Mouse (Mus musculus): Measurements from ENCODE around the gene Ptges3.
"Not testable (repeated sequence)": the region's sequence is repeated elsewhere in the genome, so short reads cannot be mapped to it uniquely, and the experiment has no call there.

Ptges3 gene

DNA sequence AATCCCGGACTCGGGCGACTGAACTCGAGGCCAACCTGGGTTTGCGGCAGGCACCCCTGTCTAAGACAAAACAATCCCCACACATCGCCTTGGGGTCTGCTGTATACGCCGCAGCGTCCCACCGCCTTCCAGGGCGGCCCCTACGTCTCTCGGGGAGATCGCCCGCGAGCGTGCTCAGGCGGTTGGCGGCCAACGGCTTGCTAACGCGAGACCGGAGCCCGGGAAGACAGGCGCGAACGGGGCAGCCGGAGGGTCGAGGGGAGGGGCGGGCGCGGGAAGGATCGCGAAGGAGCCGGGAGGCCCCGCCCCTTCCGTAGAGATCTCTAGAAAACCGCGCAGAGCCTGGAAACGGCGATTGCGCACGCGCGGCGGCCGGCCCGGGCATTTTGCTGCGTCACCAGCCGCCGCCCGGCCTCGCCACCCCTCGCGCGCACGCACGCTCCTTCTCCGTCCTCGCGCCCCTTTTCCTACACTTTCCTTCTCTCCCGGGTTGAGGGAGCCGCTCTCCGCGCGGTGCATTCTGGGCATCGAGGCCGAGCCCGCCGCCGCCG is at the start of gene Ptges3:
Gene Ptges3, plus strand, starts transcription at position 354 of the 551 bp plus-strand sequence.
- peak; percentile 100 for DNase-seq

DNA sequence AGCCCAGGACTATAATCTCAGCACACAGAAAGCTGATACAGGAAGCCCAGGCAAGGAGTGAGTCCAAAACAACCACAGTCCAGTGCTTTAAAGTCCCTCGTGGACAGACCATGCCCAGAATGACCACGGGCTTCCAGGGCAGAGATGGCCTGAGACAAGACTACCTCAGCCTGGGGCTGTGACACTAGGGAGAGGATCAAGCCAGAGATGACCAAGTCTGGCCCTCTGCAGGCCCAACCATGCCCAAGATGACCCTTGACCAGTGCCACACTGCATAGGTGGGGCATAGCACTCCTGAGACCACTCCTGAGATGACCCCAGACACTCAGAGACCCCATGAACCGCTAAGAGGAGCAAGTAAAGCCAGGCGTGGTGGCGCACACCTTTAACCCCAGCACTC is 49.0 kb upstream of the Ptges3 start:
- DNase-seq = no peak

DNA sequence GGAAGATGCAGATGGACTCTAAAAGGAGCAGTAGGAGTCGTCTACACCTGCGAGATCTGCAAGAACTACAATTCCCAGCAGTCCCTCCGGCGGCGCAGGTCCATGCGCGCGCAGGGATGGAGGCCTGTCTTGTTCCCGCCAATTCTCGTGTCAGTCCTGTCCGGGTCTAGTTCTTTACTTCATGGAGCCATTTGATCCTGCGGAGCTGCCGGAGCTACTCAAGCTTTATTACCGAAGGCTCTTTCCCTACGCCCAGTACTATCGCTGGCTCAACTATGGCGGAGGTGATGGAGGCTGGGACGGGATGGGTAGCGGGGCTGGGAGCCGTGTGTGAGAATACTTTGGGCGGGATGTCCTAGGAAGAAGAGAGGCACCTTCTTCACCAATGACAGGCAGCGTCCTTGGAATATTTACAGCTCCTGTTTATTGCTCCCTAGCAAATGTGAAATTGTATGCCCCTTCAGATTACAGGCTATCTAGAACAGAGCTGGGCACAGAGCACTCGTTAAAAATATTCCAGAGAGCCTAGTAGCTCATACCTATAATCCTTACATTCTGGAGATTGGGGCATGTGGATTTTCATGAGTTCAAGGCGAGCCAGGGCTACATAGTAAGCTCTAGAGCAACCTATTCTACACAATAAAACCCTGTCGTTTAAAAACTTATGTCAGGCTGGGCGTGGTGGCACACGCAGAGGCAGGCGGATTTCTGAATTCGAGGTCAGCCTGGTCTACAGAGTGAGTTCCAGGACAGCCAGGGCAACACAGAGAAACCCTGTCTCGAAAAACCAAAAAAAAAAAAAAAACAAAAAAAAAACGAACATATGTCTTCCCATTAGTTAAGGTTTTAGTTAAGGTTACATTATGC is 43.5 kb upstream of the Ptges3 start, which contains the start of gene Prim1:
Gene Prim1, plus strand, starts transcription at position 101 of the 867 bp plus-strand sequence.
- peak; percentile 82 to 89 for DNase-seq

DNA sequence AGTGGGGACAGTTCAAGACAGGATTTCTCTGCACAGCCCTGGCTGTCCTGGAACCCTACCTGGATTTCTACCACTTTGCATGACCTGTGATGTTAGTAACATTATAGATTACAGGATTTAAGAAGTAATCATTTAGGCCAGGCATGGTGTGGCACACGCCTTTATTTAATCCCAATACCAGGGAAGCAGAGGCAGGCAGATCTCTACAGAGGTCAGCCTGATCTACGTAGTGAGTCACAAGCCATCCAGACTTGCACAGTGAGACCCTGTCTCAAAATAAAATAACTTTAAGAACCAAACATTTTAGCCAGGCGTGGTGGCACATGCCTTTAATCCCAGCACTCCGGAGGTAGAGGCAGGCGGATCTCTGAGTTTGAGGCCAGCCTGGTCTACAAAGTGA is 36.6 kb upstream of the Ptges3 start:
- no peak for DNase-seq

DNA sequence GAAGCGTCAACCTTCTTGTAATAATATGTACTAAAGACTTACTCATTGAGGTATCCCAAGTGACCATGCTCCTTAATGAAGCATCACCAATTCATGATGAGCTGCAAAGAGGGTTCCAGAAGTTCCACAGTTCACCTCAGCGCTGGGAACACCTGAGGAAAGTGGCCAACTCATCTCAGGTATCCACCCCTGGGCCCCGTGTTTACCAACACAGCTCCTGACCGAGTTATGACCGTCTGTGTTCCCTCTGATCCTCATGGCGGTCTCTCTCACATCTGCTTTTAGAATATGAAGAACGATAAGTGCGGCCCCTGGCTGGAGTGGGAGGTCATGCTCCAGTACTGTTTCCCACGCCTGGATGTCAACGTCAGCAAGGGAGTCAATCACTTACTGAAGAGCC is 35.3 kb upstream of the Ptges3 start:
- DNase-seq = no peak

DNA sequence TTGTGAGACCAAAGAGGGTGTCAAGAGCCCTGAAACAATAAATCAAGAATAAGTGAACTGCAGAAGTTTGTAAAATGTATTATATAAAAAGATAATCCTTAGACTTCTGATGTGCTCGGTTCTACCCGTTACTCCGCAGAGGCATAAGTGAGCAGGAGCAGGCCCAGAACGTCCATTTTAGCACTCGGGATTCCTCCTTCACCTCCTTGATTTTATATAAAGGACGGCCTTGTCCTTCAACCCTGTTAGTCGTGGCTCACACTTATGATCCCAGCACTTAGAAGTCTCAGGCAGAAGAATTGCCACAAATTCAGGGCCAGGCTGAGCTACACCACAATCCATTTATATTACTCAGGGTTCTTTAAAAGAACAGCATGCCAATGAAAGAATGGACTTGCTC is 28.8 kb upstream of the Ptges3 start:
- no peak for DNase-seq

DNA sequence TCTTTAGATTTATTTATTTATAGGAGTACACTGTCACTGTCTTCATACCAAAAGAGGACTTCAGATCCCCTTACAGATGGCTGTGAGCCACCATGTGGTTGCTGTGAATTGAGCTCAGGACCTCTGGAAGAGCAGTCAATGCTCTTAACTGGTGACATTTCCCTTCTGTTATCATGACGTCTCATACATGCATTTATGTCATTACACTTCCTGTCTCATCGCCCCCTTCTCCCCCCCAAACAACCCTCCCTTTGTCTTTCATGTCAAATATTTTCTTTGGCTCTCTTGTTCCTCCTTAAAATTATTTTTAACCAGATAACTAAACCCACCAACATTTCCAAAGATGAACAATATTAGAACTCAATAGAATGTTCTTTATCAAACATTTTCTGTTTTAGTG is 27.9 kb upstream of the Ptges3 start:
- no peak for DNase-seq

DNA sequence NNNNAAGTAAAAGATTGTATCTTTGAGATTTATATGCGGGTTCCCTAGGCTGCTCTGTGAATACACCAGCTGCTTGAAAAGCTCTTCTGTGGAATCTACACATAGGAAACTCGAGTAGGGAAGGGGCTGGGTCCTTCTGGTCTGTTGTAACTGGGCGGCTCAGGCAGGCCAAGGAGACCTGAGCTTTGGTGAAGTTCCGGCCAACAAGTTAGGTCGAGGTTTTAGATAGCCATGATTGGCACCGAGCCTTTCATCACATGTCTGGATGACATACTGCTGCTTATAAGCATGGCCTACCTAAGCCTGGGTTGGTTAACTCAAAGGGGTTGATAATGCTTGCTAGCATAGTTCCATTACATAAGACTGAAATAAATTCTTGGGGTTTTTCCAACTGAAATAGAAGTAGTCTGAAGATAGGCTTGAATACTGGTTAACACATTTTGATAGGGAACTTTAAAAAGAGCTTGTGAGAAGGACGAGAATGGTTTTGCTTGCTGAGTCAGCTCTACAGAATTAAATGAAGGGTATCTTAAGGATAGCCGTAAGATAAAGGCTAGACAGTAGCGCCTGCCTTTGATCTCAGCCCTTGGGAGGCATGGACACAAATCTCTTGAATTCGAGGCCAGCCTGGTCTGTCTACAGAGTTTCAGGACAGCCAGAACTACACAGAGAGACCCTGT is 21.9 kb upstream of the Ptges3 start:
- DNase-seq = peak; percentile 52 to 58

DNA sequence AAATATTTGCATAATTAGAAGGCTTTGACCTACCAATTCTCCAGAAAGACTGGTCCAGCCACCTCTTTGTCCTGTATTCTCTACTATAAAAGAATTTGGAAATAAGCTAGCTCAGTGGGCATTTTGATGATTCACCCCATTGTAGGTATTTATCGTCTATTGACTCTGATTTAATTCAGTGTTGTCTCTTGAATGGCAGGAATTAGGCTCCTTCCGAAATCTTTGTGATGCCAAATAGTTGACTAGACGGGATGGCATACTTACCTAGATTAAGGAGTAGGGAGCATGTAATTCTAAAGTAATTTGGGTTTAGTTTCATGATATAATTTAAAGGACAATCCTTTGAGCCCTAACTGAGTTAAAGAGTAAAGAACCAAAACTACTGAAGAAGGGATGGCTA is 20.8 kb upstream of the Ptges3 start:
- DNase-seq = no peak

DNA sequence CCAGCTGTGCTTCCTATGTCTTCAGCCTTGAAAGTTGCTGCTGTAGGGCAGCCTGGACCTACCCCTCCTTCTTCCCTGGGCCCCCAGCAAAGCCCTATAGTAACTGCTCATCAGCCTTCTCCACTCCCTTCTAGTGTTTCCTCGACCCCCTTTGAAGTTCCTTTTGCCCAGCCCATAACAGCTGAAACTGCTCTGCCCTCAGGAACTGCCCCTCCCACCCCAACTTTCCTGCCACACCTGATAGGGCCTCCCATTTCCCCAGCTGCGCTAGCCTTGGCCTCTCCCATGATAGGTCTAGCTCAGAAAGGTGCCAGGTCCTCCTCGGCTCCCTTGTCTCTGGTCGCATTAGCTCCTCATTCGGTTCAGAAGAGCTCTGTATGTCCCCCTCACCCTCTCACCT is 19.6 kb upstream of the Ptges3 start:
- DNase-seq = no peak

DNA sequence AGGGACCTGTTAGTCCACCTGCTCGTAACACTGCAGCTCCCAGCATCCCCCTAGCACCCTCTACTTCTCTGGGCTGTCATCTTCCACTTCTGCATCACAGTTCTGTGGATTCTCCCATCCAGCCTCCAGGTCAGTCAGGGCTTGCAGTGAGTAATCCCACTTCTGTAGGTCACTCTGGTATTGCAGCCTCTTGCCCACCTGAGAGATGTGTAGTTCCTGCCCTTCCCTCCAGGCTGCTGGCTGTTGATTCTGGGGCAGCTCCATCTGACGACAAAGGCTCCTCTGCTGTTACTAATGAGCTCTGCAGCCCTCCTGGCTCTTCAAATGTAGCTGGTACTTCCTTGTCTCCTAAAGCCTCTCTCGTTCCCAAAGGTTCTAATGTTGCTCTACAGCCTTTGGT is 18.9 kb upstream of the Ptges3 start:
- no peak for DNase-seq

DNA sequence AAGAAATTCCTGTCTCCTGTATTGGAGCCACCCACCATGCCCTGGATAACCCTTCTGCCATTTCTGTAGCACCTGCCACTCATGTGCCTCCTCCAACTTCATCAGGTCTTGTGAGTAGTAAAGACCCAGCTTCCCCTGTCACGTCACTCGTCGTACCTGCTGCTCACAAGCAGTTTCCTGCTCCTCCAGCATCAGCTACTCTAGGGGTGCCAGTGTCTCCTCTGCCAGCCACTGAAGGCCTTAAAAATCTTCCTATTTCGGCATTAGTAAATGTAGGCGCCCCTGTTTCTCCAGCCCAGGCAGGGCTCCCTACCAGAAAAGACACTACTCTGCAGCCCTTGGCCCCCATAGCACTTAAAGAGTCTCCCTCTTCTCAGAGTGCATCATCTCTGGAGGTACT is 18.5 kb upstream of the Ptges3 start:
- no peak for DNase-seq

DNA sequence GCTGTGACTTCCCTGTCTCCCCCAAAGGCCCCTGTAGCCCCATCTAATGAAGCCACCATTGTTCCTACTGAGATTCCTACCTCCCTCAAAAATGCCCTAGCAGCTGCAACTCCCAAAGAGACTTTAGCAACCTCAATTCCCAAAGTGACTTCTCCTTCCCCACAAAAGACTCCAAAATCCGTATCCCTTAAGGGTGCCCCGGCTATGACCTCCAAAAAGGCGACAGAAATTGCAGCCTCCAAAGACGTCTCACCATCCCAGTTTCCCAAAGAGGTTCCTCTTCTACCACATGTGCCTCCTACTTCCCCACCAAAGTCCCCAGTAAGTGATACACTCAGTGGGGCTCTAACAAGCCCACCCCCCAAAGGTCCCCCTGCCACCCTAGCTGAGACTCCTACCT is 17.1 kb upstream of the Ptges3 start:
- DNase-seq = no peak

DNA sequence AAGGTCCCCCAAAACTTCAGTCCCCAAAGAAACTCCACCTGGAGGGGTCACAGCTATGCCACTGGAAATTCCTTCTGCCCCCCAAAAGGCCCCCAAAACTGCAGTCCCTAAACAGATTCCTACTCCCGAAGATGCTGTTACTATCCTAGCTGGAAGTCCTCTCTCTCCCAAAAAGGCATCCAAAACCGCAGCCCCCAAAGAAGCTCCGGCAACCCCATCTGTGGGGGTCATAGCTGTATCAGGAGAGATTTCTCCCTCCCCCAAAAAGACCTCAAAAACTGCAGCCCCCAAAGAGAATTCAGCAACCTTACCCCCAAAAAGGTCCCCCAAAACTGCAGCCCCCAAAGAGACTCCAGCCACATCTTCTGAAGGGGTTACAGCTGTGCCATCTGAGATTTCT is 16.3 kb upstream of the Ptges3 start:
- no peak for DNase-seq

DNA sequence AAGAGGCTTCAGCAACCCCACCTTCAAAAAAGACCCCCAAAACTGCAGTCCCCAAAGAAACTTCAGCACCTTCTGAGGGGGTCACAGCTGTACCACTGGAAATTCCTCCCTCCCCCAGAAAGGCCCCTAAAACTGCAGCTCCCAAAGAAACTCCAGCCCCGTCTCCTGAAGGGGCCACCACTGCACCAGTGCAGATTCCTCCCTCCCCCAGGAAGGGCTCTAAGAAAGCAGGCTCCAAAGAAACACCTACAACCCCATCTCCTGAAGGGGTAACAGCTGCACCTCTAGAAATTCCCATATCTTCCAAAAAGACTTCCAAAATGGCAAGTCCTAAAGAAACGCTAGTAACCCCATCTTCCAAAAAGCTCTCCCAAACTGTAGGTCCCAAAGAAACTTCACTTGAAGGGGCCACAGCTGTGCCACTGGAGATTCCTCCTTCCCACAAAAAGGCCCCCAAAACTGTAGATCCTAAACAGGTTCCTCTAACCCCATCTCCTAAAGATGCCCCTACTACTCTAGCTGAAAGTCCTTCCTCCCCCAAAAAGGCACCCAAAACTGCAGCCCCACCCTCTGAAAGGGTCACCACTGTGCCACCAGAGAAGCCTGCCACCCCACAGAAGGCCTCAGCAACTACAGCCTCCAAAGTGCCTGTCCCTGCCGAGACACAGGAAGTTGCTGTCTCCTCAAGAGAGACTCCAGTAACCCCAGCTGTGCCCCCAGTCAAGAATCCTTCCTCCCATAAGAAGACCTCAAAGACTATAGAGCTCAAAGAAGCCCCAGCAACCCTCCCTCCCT is 15.5 kb upstream of the Ptges3 start:
- no peak for DNase-seq

DNA sequence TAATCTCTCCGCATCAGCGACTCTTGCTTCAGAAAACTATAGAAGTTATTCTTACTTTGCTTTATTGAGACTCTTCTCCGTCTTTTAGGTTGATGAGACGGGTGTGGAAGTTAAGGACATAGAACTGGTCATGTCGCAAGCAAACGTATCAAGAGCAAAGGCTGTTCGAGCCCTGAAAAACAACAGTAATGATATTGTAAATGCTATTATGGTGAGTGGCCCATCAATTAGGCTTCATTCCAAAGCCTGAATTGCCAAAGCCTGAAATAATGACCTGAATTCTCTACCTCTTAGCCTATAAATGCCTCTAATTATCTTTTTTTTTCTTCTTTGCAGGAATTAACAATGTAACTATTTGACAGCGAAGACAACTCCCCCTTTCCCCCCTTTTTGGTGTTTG is 10.6 kb upstream of the Ptges3 start:
- DNase-seq = no peak

DNA sequence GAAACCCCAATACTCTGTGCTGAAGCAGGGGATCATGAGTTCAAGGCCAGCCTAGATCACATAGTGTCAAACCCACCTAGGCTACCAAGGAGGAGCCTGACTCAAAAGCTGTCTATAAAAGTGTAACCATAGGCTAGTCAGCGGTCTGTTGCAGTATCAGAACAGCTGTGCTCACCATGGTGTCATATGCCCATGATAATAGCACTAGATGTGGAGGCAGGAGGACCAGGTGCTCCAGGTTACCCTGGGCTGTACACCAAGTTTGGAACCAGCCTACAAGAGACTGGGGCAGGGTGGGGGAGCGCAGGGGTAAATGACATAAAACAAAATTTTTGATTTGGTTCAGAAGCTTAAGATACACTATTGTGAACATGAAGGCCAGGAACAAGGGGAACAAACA is 9.0 kb upstream of the Ptges3 start:
- DNase-seq = no peak

DNA sequence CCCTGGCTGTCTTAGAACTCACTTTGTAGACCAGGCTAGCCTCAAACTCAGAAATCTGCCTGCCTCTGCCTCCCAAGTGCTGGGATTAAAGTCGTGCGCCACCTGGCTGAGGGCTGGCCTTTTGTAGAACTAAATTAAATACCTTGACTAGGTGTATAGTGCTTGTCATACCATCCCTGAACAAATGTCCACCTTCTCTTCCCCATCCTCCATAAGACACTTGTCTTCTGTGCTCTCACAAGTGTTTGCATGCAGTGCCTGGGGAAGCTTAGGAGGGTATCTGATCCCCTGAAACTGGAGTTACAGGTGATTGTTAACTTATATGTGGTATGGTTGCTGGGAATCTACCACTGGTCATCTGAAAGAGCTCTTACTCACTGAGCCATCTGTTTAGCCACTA is 8.4 kb upstream of the Ptges3 start:
- no peak for DNase-seq

DNA sequence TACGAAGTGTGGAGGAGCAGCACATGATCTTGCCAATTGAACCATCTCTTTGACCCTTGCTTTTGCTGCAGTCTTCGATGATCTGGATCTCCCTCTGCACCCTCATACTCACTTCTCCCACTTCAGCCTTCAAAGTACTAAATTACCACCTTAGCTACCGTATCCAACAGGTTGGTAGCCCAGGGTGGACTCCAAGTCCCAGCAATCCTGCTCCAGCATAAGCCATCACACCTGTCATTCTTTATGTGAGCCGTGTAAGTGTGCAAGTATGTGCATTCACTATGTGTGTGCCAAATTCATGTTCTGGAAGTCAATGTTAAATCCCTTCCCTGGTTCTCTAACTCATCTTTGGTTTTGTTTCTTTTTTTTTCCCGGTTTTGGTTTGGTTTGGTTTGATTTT is 7.2 kb upstream of the Ptges3 start:
- DNase-seq = no peak

DNA sequence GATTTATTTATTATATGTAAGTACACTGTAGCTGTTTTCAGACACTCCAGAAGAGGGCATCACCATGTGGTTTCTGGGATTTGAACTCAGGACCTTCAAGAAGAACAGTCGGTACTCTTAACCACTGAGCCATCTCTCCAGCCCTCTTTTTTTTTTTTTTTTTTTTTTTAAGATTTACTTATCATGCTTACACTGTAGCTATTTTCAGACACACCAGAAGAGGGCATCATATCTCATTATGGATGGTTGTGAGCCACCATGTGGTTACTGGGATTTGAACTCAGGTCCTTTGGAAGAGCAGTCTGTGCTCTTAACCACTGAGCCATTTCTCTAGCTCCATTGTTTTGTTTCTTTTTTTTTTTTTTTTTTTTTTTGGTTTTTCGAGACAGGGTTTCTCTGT is 6.6 kb upstream of the Ptges3 start:
- DNase-seq = not testable (repeated sequence)

DNA sequence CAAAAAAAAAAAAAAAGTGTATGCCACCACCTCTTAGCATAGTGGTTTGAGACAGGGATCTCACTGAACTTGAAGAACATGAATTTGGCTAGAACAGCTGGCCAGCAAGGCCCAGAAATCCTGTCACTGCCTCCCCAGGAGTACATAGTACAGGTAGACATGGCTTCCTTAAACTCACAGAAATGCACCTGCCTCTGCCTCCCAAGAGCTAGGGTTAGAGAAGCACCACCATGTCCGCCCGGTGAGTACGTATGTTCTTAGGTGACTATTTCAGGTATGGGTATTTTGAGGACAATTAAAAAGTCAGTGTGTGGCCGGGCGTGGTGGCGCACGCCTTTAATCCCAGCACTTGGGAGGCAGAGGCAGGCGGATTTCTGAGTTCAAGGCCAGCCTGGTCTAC is 5.8 kb upstream of the Ptges3 start:
- DNase-seq = no peak

DNA sequence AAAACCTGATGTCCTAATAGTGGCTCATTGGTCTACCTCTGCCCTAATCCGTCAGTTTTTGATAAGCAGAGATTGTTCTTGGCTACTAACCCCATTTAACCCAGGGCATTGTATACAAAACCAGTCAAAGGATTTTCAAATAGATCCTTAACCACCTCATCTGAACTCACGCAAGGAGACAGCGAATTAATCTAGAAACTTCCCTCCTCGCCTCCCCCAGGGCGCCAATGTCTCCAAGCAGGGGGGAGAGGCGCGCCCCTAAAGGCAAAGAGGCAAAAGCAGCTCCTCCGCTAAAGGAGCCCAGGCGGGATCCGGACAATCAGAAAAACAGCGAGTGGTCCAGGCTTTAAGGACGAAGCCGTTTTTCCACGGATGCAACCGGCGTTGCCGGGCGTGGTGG is 570 bp upstream of the Ptges3 start:
- no peak for DNase-seq
